Mouse (Mus musculus) neural tube, embryonic 12.5 days (tissue): ENCODE results near the gene 6430571L13Rik. TPM values are rescaled to one million over a fixed set of nuclear protein-coding genes. Genes with fewer than 3 reads are reported as not detected.

ENCODE experiments used
- ATAC-seq: fragments of 200-750 bp; cut with Nextera tagmentation; 2 replicates; pipeline ENCODE4 v1.8.0; 2017; ENCODE audit warnings: low read depth, mild to moderate bottlenecking, moderate TSS enrichment, moderate library complexity; ENCODE audit not compliant: low FRiP score
- H3K27ac ChIP-seq: fragments of 300-500 bp; sonication (generic); 2 replicates; pipeline ENCODE4 v1.5.1; 2016
- H3K27me3 ChIP-seq: fragments of 300-500 bp; sonication (generic); replicated peaks from 2 replicates; pipeline ENCODE4 v1.6.1; 2016; ENCODE audit warnings: mild to moderate bottlenecking
- H3K36me3 ChIP-seq: fragments of 300-500 bp; sonication (generic); 2 replicates; pipeline ENCODE4 v1.6.1; 2016; ENCODE audit warnings: mild to moderate bottlenecking
- H3K4me1 ChIP-seq: fragments of 300-500 bp; sonication (generic); 2 replicates; pipeline ENCODE4 v1.6.1; 2016
- H3K4me2 ChIP-seq: fragments of 300-500 bp; sonication (generic); replicated peaks from 2 replicates; pipeline ENCODE4 v1.6.1; 2016; ENCODE audit warnings: mild to moderate bottlenecking
- H3K4me3 ChIP-seq: fragments of 300-500 bp; sonication (generic); 2 replicates; pipeline ENCODE4 v1.5.1; 2016
- H3K9ac ChIP-seq: fragments of 300-500 bp; sonication (generic); 2 replicates; pipeline ENCODE4 v1.6.1; 2016; ENCODE audit warnings: mild to moderate bottlenecking
- H3K9me3 ChIP-seq: fragments of 300-500 bp; sonication (generic); 2 replicates; pipeline ENCODE4 v1.6.1; 2016; ENCODE audit warnings: mild to moderate bottlenecking
- WGBS: fragments of 180-500 bp; shearing (Covaris S2); methylation state at CpG from one replicate; pipeline ENCODE4 v1.1.7; 2016; 5-methylcytosine and 5-hydroxymethylcytosine counted together
- polyA plus RNA-seq: library from polyadenylated mRNA; unstranded; fragments of >200 nt; fragmentation: Nextera tagmentation; extraction: Ambion mirVana; gene quantifications from 2 replicates; pipeline ENCODE4 v1.2.1, GENCODE M21; 2016

Gene 6430571L13Rik
- polyA plus RNA-seq, 1 experiment from 2014 or later: 4.8 TPM

DNA sequence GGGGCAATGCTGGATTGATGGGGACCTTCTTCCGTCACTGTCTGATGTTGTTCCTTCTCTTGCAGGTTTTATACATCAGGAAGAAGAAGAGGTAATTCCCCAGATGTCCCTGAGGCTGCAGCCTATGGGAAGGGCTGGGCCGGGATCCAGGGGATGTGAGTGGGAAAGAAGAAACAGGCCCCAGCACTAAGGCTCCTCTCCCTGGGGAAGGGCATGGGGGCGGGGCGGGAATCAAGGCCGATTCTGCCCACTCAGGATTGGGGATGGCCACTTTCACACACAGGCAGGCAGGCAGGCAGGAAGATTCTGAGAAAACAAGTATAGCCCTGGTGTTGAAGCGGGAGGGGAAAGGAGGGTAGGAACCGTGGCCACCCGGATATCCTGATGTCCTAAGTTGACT lies 5.7 kb downstream of the 6430571L13Rik start:
- Histone ChIP-seq H3K4me2 (no peak overlapping the region), H3K4me3 (no peak overlapping the region), H3K4me1 (no peaks in the 10 kb centered on the region; the same call in 1 of the 2 replicates), H3K27ac (no peak overlapping the region), H3K27me3 (peaks cover 2% of the 10 kb centered on the region; the same call in 1 of the 2 replicates), H3K9me3 (no peaks in the 10 kb centered on the region), H3K9ac (no peak overlapping the region), H3K36me3 (no peaks in the 10 kb centered on the region)
- 88% methylated on average over 8 of the region's 8 CpGs for WGBS
- no peak for ATAC-seq

DNA sequence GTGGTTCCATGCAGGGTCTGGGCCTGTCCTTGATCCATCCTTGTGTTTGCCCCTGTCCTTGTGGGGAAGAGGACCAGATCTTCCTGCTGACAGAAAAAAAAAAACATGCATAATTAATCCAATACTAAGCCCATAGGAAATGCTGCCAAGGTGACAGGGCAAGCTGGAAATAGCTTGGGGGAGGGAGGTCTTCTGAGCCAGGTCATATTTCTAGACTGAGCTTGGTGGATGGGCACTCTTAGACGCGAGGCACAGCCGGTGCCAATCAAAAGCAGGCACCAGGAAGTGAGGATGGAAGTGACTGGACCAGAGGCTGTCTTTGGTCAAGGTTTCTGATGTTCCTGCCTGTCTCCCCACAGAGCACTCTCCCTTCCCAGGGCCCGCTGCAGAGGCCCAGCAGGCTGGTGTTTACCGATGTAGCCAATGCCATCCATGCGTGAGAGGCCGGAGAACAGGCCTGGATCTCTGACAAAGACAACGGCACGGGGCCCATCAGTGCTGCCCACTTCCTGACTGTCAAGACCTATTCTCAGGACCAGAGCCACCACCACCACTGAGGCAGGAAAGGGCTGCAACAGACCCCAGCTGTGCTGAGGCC lies 7.3 kb downstream of the 6430571L13Rik start:
- H3K4me3 ChIP-seq: no peak overlapping the region
- no peak overlapping the region for H3K27ac ChIP-seq
- no peaks in the 10 kb centered on the region for H3K36me3 ChIP-seq
- H3K9ac ChIP-seq: no peak overlapping the region
- no peaks in the 10 kb centered on the region for H3K4me1 ChIP-seq
- no peak overlapping the region for H3K4me2 ChIP-seq
- no peaks in the 10 kb centered on the region for H3K9me3 ChIP-seq
- 0 out of 2 replicates have a peak, but pooled peaks cover 2% of the 10 kb centered on the region for H3K27me3 ChIP-seq
- ATAC-seq: no peak
- WGBS: 85% methylated on average over 9 of the region's 9 CpGs

DNA sequence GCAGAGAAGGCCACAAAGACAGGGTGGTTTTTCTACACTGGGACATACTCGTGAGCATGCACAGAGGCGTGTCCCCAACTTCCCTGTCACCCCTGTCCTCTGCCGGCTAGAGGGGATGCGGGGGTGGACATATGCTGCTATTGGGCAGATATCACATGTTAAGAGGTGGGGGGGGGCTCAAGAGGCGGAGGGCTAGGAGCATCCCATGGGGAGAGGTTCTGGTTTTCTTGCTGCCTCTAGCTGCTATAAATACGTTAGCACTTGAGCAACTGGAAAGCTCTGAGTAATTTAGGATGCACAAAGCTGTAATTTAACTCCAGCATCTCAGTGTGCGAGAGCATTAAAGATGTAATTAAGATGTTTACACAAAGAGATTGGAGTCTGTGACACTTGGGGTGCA lies 8.9 kb downstream of the 6430571L13Rik start:
- no peak overlapping the region for H3K27ac ChIP-seq
- H3K4me1 ChIP-seq: no peaks in the 10 kb centered on the region

DNA sequence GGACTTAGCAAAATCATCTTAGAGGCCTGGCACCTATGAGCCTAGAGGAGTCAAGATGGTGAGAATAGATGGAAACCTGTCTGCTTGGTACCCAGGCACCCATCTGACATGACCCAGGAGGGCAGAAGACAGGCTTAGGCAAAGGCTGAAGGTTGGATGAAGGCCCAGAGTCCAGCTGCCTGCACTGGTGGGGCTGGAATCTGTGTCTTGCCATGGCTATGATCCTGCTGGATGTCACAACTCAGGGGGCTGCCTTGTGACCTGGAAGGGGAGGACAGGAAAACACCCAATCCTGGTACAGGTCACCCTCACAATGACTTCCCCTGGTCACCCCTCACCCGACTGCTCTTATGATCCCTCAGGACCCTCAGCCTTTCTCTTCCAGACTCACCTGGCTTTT lies 14.4 kb downstream of the 6430571L13Rik start:
- Histone ChIP-seq H3K4me2 (no peak overlapping the region), H3K9ac (no peak overlapping the region), H3K36me3 (no peaks in the 10 kb centered on the region), H3K27ac (no peak overlapping the region), H3K9me3 (no peaks in the 10 kb centered on the region), H3K4me1 (no peaks in the 10 kb centered on the region), H3K27me3 (no peaks in the 10 kb centered on the region), H3K4me3 (no peak overlapping the region)
- no peak for ATAC-seq
- WGBS: 72% methylated on average over 1 of the region's 1 CpGs

More for the DNA sequence above, 8.9 kb downstream of the 6430571L13Rik start:
- 41% methylated on average over 7 of the region's 7 CpGs for WGBS
- 0 out of 2 replicates have a peak, but pooled peaks cover 1% of the 10 kb centered on the region for H3K27me3 ChIP-seq
- no peaks in the 10 kb centered on the region for H3K36me3 ChIP-seq
- no peak overlapping the region for H3K4me3 ChIP-seq
- ATAC-seq: no peak
- H3K9ac ChIP-seq: no peak overlapping the region
- no peaks in the 10 kb centered on the region for H3K9me3 ChIP-seq
- H3K4me2 ChIP-seq: no peak overlapping the region

DNA sequence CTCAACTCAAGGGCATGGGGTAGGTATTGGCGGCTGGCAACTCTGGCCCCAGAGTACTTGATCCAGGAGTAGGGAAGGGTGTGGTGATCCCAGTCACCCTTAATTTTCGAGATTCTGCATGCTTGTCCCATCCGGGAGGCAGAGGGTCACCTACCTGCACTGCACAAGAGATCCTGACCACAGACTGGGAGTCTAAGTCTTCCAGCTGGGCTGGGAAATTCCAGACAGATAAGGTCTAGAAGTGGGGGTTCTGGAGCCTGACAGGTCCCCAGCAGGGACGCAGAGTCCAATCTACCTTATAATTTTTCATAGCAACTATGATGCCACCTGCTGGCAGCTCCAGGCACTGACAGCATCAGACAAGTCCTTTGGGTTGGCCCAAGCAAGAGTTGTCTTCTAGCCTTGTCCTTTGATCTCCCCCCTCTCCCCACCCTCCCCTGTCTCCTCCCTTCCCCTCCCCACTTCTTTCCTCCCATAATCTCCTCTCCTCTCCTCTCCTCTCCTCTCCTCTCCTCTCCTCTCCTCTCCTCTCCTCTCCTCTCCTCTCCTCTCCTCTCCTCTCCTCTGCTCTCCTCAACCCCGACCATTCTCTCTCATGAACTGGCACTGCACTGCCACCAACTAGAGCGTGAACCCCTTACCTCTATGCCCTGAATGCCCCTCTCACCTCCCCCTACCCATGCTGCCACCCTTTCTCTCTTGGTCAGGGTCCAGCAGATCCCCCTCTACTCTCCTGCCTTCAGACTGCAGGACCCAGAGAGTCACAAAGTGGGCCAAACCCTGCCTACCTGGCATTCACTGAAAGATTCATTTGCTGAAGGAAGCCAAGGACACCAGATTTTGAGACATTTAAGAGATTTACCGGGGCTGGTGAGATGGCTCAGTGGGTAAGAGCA lies 15.7 kb downstream of the 6430571L13Rik start:
- no peak overlapping the region for H3K4me3 ChIP-seq
- H3K9ac ChIP-seq: no peak overlapping the region
- H3K4me2 ChIP-seq: no peak overlapping the region
- H3K4me1 ChIP-seq: peaks cover 6% of the 10 kb centered on the region; the same call in 1 of the 2 replicates
- ATAC-seq: no peak
- H3K27ac ChIP-seq: no peak overlapping the region
- 58% methylated on average over 7 of the region's 7 CpGs for WGBS
- no peaks in the 10 kb centered on the region for H3K27me3 ChIP-seq
- H3K9me3 ChIP-seq: no peaks in the 10 kb centered on the region
- no peaks in the 10 kb centered on the region for H3K36me3 ChIP-seq

- WGBS: 18% methylated on average over 5 of the region's 5 CpGs
- Histone ChIP-seq H3K27me3 (no peaks in the 10 kb centered on the region), H3K9me3 (no peaks in the 10 kb centered on the region), H3K36me3 (no peaks in the 10 kb centered on the region), H3K27ac (no peak overlapping the region), H3K4me3 (no peak overlapping the region), H3K4me2 (no peak overlapping the region), H3K4me1 (peaks cover 11% of the 10 kb centered on the region; the same call in 1 of the 2 replicates), H3K9ac (no peak overlapping the region)
- 0 out of 2 replicates have a peak, but pooled peaks have one; percentile 14 for ATAC-seq
Observed at GRCm38 (mm10) chr9:107357651-107358050, 17.2 kb downstream of the 6430571L13Rik start.

DNA sequence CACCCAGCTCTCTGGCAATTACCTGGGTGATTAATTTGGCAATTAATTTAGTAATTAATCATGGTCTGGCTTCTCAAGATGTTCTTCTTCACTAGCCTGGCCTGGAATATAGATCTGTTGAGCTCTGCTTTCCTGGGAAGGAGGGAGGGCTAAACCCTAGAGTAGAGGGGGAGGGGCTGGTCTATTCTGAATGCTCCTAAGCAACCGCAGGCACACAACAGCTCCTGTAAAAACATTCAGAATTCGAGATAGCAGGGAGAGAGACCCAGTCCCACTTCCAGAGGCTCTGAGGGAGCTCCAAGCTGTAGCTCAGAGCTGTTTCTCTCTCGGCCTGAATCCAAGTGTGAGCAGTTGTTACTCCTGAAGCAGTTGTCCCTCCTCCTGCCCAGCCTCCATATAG lies 20.6 kb downstream of the 6430571L13Rik start:
- 21% methylated on average over 3 of the region's 3 CpGs for WGBS
- ATAC-seq: no peak
- H3K36me3 ChIP-seq: no peaks in the 10 kb centered on the region

GRCm38 (mm10) chr9:107366644-107367043 lies 26.2 kb downstream of the 6430571L13Rik start:
- Histone ChIP-seq H3K27me3 (peaks cover 15% of the 10 kb centered on the region; the same call in 1 of the 2 replicates), H3K4me2 (no peak overlapping the region), H3K27ac (no peak overlapping the region), H3K9ac (no peak overlapping the region), H3K4me1 (peaks cover 16% of the 10 kb centered on the region), H3K36me3 (no peaks in the 10 kb centered on the region), H3K4me3 (no peak overlapping the region), H3K9me3 (no peaks in the 10 kb centered on the region)
- WGBS: 11% methylated on average over 3 of the region's 3 CpGs
- ATAC-seq: no peak

More for the DNA sequence above, 20.6 kb downstream of the 6430571L13Rik start:
- no peak overlapping the region for H3K4me2 ChIP-seq
- no peaks in the 10 kb centered on the region for H3K9me3 ChIP-seq
- no peak overlapping the region for H3K27ac ChIP-seq
- H3K27me3 ChIP-seq: peaks cover 10% of the 10 kb centered on the region; the same call in 1 of the 2 replicates
- no peak overlapping the region for H3K9ac ChIP-seq
- H3K4me3 ChIP-seq: no peak overlapping the region
- peaks cover 11% of the 10 kb centered on the region; the same call in 1 of the 2 replicates for H3K4me1 ChIP-seq

GRCm38 (mm10) chr9:107368302-107368701 lies 27.9 kb downstream of the 6430571L13Rik start:
- Histone ChIP-seq H3K4me1 (peaks cover 16% of the 10 kb centered on the region), H3K27ac (no peak overlapping the region), H3K4me3 (no peak overlapping the region), H3K27me3 (peaks cover 15% of the 10 kb centered on the region; the same call in 1 of the 2 replicates), H3K9ac (no peak overlapping the region), H3K4me2 (no peak overlapping the region), H3K36me3 (no peaks in the 10 kb centered on the region), H3K9me3 (no peaks in the 10 kb centered on the region)
- no peak for ATAC-seq
- WGBS: 76% methylated on average over 1 of the region's 1 CpGs

DNA sequence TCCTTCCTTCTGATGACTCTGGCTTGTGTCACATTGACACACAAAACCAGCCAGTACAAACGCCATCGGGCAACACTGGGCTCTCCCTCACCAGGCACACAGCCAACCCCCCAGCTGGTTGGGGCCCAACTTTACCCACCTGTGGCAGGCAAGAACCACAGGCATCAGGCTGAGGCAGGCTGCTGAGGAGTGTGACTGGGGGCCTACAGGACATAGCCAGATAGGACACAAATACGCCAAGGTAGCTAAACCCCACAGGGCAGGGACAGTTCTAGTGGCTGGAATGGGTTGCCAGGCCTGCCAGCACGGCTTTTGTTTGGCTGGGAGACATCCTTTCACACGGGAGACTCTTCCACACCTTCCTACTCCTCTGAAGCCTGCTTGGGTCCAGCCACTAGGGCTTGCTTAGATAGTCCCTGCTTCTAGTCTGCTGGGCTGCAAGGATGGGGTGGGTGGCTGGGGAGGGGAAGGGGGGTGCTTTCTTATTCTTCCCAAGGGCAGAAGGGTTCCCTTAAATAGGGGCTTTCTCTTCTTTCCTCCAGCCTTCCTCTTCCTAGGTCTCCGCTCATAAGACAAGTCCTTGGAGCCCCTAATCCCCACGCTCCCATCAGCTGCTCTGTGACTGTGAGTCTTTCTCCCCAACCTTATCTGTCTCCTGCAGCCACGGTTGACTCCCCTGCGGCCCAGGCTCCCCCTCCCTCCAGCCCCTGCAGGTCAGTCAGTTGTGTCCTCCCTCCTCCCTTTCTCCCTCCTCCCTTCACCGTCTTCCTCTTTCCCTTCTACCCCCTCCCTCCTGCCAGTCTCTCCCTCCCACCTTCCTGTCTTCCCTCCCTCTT lies 29.1 kb downstream of the 6430571L13Rik start:
- no peak for ATAC-seq
- no peaks in the 10 kb centered on the region for H3K36me3 ChIP-seq
- H3K4me3 ChIP-seq: no peak overlapping the region
- no peak overlapping the region for H3K4me2 ChIP-seq
- peaks cover 16% of the 10 kb centered on the region for H3K4me1 ChIP-seq
- no peak overlapping the region for H3K27ac ChIP-seq
- H3K27me3 ChIP-seq: peaks cover 15% of the 10 kb centered on the region; the same call in 1 of the 2 replicates
- WGBS: 31% methylated on average over 10 of the region's 10 CpGs
- no peaks in the 10 kb centered on the region for H3K9me3 ChIP-seq
- no peak overlapping the region for H3K9ac ChIP-seq

DNA sequence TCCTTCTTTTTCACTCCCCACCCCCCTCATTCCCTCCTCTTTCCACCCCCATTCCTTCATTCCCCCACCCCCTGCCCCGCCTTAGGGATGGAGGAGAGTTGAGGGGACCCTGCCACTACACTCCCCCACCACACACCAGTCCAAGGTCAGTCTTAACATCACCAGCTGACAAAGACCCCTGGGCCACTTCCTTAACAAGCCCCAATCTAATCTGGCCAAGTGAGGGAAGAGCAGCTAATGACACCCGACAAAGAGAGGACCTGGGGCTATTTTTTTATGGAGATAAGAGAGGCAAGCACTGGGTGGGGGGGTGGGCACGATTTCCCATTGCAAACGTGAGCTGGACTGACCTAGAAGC lies 29.7 kb downstream of the 6430571L13Rik start:
- WGBS: 3% methylated on average over 4 of the region's 4 CpGs
- Histone ChIP-seq H3K9ac (no peak overlapping the region), H3K4me3 (no peak overlapping the region), H3K36me3 (no peaks in the 10 kb centered on the region), H3K27me3 (peaks cover 13% of the 10 kb centered on the region; the same call in 1 of the 2 replicates), H3K4me1 (peaks cover 21% of the 10 kb centered on the region), H3K4me2 (no peak overlapping the region), H3K9me3 (no peaks in the 10 kb centered on the region), H3K27ac (no peak overlapping the region)
- ATAC-seq: no peak

- Histone ChIP-seq H3K36me3 (no peaks in the 10 kb centered on the region), H3K4me3 (no peak overlapping the region), H3K9me3 (no peaks in the 10 kb centered on the region), H3K27ac (no peak overlapping the region), H3K27me3 (peaks cover 18% of the 10 kb centered on the region), H3K9ac (no peak overlapping the region), H3K4me1 (peaks cover 25% of the 10 kb centered on the region), H3K4me2 (no peak overlapping the region)
- WGBS: 45% methylated on average over 4 of the region's 4 CpGs
- ATAC-seq: no peak
Observed at GRCm38 (mm10) chr9:107372441-107372840, 32.0 kb downstream of the 6430571L13Rik start.
